Mouse (Mus musculus) liver, embryonic 14.5 days (tissue): ENCODE measurements at regions not wholly inside any gene's neighbourhood (a gene's known extent, or its start where the extent isn't known, plus 50 kb on each side); places are given as distances from the start of the nearest gene placed in this dataset.
"Not testable (repeated sequence)": the region's sequence is repeated elsewhere in the genome, so short reads cannot be mapped to it uniquely, and the experiment has no call there.

Experiments used
- ATAC-seq: fragments of 200-750 bp; cut with Nextera tagmentation; 2 replicates; pipeline ENCODE4 v1.8.0; 2017; ENCODE audit warnings: moderate number of reproducible peaks, mild to moderate bottlenecking, moderate library complexity; ENCODE audit not compliant: insufficient read depth
- DNase-seq, 3 experiments: peaks; one replicate each; pipeline ENCODE4 v3.0.0-alpha.2; 2012 to 2013; ENCODE audit warnings: low read depth in 3 of 3, low spot score in 3 of 3
- H3K27ac ChIP-seq: fragments of 300-500 bp; sonication (generic); 2 replicates; pipeline ENCODE4 v1.5.1; 2014; ENCODE audit warnings: moderate library complexity, mild to moderate bottlenecking, control low read depth, inconsistent platforms
- H3K27me3 ChIP-seq: fragments of 300-500 bp; sonication (generic); 2 replicates; pipeline ENCODE4 v1.6.1; 2014; ENCODE audit warnings: mild to moderate bottlenecking, low read length, moderate library complexity; ENCODE audit not compliant: control insufficient read depth, insufficient read depth
- H3K36me3 ChIP-seq: fragments of 300-500 bp; sonication (generic); replicated peaks from 2 replicates; pipeline ENCODE4 v1.6.1; 2014; ENCODE audit warnings: low read depth; ENCODE audit not compliant: control insufficient read depth, insufficient read depth
- H3K4me1 ChIP-seq, 2 experiments: fragments of 200-500 bp in 1 of 2; fragments of 300-500 bp in 1 of 2; sonication (generic) in 1 of 2; replicated peaks; 2 replicates each; pipeline ENCODE4 v1.6.1; 2012 to 2014; ENCODE audit warnings: antibody characterized with exemption in 1 of 2, inconsistent platforms in 1 of 2, low read length in 1 of 2; ENCODE audit not compliant: control insufficient read depth in 2 of 2, insufficient read depth in 2 of 2
- H3K4me2 ChIP-seq: fragments of 300-500 bp; sonication (generic); 2 replicates; pipeline ENCODE4 v1.6.1; 2014; ENCODE audit warnings: low read depth, mild to moderate bottlenecking, control low read depth, moderate library complexity
- H3K4me3 ChIP-seq, 2 experiments: fragments of 200-500 bp in 1 of 2; fragments of 300-500 bp in 1 of 2; sonication (generic) in 1 of 2; 2 replicates each; pipeline ENCODE4 v1.5.1; 2012 to 2014; ENCODE audit warnings: low read depth in 2 of 2, low read length in 2 of 2, mild to moderate bottlenecking in 2 of 2, control low read depth in 1 of 2, inconsistent platforms in 1 of 2, moderate library complexity in 1 of 2; ENCODE audit not compliant: insufficient read depth in 1 of 2
- H3K9ac ChIP-seq: fragments of 300-500 bp; sonication (generic); replicated peaks from 2 replicates; pipeline ENCODE4 v1.6.1; 2014; ENCODE audit warnings: mild to moderate bottlenecking, control low read depth, moderate library complexity
- H3K9me3 ChIP-seq: fragments of 300-500 bp; sonication (generic); 2 replicates; pipeline ENCODE4 v1.6.1; 2016; ENCODE audit warnings: low read length, mixed read lengths; ENCODE audit not compliant: control insufficient read depth
- CTCF ChIP-seq: IDR thresholded peaks from 2 replicates; pipeline ENCODE4 v1.5.1; 2016; ENCODE audit warnings: antibody characterized with exemption, low read depth, control low read depth
- EP300 ChIP-seq: IDR thresholded peaks from 2 replicates; pipeline ENCODE4 v1.6.1; 2016; ENCODE audit warnings: antibody characterized with exemption, low read depth
- WGBS: fragments of 180-500 bp; shearing (Covaris S2); extraction: QIAGEN DNeasy Blood & Tissue Kit; methylation state at CpG from one replicate; pipeline ENCODE4 v1.1.7; 2014; ENCODE audit not compliant: insufficient replicate concordance; 5-methylcytosine and 5-hydroxymethylcytosine counted together

DNA sequence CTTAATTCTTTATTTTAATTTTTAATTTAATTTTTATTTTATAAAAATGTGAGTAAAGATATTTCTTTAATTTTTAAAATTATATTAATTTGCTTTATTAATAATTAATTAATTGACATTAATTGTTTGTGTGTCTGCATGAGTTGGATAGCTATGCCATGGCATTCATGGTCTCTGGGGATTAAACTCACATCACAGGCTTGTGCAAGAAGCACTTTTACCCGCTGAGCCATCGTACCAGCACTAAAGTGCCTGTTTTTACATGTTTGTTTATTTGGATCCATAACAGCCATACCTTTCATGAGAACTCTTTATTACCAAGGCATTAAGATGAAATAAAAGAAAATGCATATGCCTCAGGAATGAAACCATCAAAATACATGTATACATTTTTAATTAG lies 453.7 kb upstream of the Arid1b start:
- WGBS = 76% methylated on average over 2 of the region's 2 CpGs

DNA sequence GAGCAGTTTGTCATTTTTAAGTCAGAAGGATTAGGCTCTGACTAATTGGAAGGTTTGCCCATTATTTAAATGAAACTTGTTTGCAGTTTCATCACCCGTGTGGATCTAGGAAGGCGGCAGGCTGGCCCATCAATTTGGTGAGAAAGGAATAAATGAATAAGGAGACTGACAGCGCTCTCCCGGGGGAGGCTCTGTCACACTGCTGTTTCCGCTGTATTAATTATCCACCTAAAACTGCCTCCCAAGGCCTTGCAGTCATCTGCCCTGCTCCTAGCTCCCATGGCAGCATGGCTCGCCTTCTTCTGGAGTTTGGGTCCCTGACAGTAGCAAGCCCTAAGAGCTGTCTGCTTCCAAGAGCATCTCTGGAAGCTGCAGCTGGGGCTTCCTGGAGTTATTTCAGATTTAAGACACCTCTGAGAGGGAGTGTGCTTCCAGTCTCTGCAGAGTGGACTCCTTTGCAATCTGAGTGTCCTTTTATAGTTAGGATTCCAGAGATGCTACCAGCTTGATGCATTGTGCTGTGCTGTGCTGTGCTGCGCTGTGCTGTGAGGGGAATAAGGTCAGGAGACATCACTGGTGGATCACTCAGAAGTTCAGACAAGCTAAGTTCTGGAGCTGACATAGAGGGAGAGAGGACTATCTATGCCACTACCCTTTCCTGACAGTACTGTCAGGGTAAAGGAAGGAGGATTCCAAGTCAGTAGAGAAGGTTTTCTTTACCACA lies 452.9 kb upstream of the Arid1b start:
- 44% methylated on average over 7 of the region's 7 CpGs for WGBS
- no peak for TF ChIP-seq CTCF
- no peak for TF ChIP-seq EP300
- H3K4me2 ChIP-seq = no peak overlapping the region

More for the DNA sequence above, 453.7 kb upstream of the Arid1b start:
- TF ChIP-seq EP300 (no peak), CTCF (no peak)
- no peak overlapping the region for H3K4me2 ChIP-seq
- ATAC-seq = no peak
- H3K9ac ChIP-seq = no peak overlapping the region
- no peaks in the 10 kb centered on the region for H3K36me3 ChIP-seq
- H3K9me3 ChIP-seq = no peaks in the 10 kb centered on the region
- no peaks in the 10 kb centered on the region for H3K4me1 ChIP-seq
- no peak for DNase-seq
- no peak overlapping the region for H3K4me3 ChIP-seq
- H3K27ac ChIP-seq = no peak overlapping the region
- no peaks in the 10 kb centered on the region for H3K27me3 ChIP-seq

DNA sequence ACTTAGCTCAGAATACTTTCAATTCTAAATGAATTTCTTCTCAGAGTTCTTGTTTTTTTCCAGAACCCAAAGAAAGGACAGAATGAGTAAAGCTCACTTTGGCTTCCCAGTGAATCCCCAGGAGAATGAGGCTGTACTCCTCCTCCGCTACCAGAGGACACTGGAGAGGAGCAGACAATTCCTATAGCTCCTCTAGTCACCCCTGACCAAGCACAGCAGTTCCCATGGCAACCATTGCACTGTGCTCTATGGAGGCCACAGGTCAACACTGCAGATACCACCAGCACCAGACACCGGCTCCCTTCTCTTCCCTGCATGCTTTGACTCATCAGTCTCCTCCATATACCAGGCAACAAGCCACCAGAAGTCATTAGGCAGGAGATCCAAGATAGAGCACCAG lies 447.6 kb upstream of the Arid1b start:
- Histone ChIP-seq H3K27me3 (no peaks in the 10 kb centered on the region), H3K9me3 (no peaks in the 10 kb centered on the region), H3K4me1 (no peaks in the 10 kb centered on the region; a peak in 1 of 4 replicates), H3K9ac (no peak overlapping the region), H3K4me2 (no peak overlapping the region), H3K4me3 (no peak overlapping the region), H3K36me3 (no peaks in the 10 kb centered on the region), H3K27ac (no peak overlapping the region)
- DNase-seq (no peak), ATAC-seq (no peak)
- TF ChIP-seq CTCF = no peak
- TF ChIP-seq EP300 = no peak
- WGBS = 43% methylated on average over 2 of the region's 2 CpGs

More for the DNA sequence above, 452.9 kb upstream of the Arid1b start:
- H3K9ac ChIP-seq = no peak overlapping the region
- H3K4me1 ChIP-seq = no peaks in the 10 kb centered on the region
- H3K27ac ChIP-seq = no peak overlapping the region
- H3K27me3 ChIP-seq = no peaks in the 10 kb centered on the region
- no peak overlapping the region for H3K4me3 ChIP-seq
- H3K9me3 ChIP-seq = no peaks in the 10 kb centered on the region
- no peak for ATAC-seq
- no peak for DNase-seq
- no peaks in the 10 kb centered on the region for H3K36me3 ChIP-seq

DNA sequence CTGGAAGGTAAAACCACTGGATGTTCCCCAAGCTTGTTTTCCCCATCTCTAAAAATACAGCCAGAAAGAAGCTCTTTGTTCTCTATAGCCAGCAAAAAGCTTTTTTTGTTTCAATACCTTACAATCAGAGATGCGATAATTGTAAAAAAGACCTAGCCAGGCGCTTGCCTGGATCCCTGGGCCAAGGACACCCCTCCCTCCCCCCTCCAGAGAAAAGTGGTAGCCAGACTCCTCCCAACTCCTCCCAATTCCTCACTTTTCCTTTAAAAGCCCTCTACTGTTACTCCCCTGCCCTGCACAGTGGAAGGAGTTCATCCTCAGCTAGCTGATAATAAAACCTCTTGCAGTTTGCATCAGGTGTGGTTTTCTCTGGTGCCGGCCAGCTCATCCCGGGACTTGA lies 441.1 kb upstream of the Arid1b start:
- not testable (repeated sequence) for ATAC-seq, H3K27ac ChIP-seq, H3K9me3 ChIP-seq, H3K9ac ChIP-seq, H3K27me3 ChIP-seq, H3K36me3 ChIP-seq, H3K4me3 ChIP-seq, DNase-seq, H3K4me1 ChIP-seq, H3K4me2 ChIP-seq
- 70% methylated on average over 4 of the region's 4 CpGs for WGBS

DNA sequence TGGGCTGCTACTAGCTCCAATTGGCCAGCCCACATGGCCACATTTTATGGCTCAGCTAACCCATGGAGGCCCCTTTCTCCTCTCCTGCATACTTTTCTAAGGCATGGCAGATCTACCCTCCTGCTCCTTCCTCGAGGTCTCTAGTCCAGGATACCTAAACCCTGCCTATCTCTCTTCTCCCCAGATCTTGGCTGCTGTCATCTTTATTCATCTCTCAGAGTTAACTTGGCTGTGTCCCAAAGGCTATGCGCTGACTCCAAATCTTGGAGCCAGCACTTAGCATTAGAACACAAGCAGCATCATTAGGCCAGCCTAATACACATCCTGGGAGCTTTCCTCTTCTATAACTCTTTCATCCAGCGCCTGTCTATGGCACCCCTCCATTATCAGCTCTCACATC lies 430.5 kb upstream of the Arid1b start:
- H3K27ac ChIP-seq = no peak overlapping the region
- no peak overlapping the region for H3K4me3 ChIP-seq
- no peaks in the 10 kb centered on the region for H3K27me3 ChIP-seq
- no peaks in the 10 kb centered on the region for H3K9me3 ChIP-seq
- WGBS = 46% methylated on average over 3 of the region's 3 CpGs
- no peak overlapping the region for H3K9ac ChIP-seq
- TF ChIP-seq EP300 = no peak
- no peak for TF ChIP-seq CTCF
- no peak for ATAC-seq
- H3K4me1 ChIP-seq = no peaks in the 10 kb centered on the region
- no peaks in the 10 kb centered on the region for H3K36me3 ChIP-seq
- DNase-seq = no peak
- H3K4me2 ChIP-seq = no peak overlapping the region
